Mouse (Mus musculus) bone marrow, adult 2 months (tissue): Measurements from ENCODE around the gene Catsperg2.

Source experiments
- CTCF ChIP-seq: fragments of 200-500 bp; IDR thresholded peaks from 2 replicates; pipeline ENCODE4 v1.5.1; 2011; ENCODE audit warnings: low read length, control low read depth; ENCODE audit not compliant: control insufficient read depth, insufficient read depth
- POLR2A ChIP-seq: fragments of 200-500 bp; IDR thresholded peaks from 2 replicates; pipeline ENCODE4 v1.6.1; 2011; ENCODE audit warnings: low read depth, mild to moderate bottlenecking, control low read depth, low read length, borderline replicate concordance; ENCODE audit not compliant: control insufficient read depth

DNA sequence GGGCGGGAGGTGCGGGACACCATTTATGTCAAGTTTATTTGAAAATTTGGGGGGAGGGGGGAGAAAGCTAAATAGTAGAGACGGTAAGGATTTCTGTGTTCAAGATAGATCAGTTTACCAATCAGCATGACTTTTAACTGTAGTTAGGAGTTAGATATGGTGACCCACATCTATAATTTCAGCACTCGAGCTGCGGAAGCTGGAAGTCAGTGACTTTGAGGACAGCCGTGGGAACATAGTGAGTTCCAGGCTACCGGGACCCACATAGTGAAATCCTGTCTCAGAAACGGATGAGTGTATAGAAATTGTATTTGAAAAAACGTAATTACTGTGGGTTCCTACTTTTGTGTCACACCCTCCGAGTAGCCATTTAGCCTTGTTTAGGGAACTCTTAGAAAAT lies 42.1 kb upstream of the Catsperg2 start:
- TF ChIP-seq CTCF (no peak), POLR2A (no peak)
